Mouse (Mus musculus) hindbrain, postnatal 0 days (tissue): ENCODE results near the gene Car5a. TPM values are rescaled to one million over a fixed set of nuclear protein-coding genes. Genes with fewer than 3 reads are reported as not detected.

Experiments
- ATAC-seq: fragments of 200-750 bp; cut with Nextera tagmentation; 2 replicates; pipeline ENCODE4 v1.8.0; 2017; ENCODE audit warnings: mild to moderate bottlenecking, moderate TSS enrichment, moderate library complexity
- DNase-seq: peaks from one replicate; pipeline ENCODE4 v3.0.0-alpha.2; 2015; ENCODE audit warnings: low spot score
- H3K27ac ChIP-seq: fragments of 300-500 bp; sonication (generic); 2 replicates; pipeline ENCODE4 v1.5.1; 2014; ENCODE audit warnings: mild to moderate bottlenecking
- H3K27me3 ChIP-seq: fragments of 300-500 bp; sonication (generic); 2 replicates; pipeline ENCODE4 v1.6.1; 2014; ENCODE audit warnings: low read length, mixed read lengths; ENCODE audit not compliant: insufficient read depth
- H3K36me3 ChIP-seq: fragments of 300-500 bp; sonication (generic); 2 replicates; pipeline ENCODE4 v1.6.1; 2014; ENCODE audit warnings: low read length, mixed read lengths; ENCODE audit not compliant: insufficient read depth
- H3K4me1 ChIP-seq: fragments of 300-500 bp; sonication (generic); 2 replicates; pipeline ENCODE4 v1.6.1; 2014; ENCODE audit warnings: antibody characterized with exemption, low read length, mixed read lengths; ENCODE audit not compliant: insufficient read depth
- H3K4me2 ChIP-seq: fragments of 300-500 bp; sonication (generic); 2 replicates; pipeline ENCODE4 v1.6.1; 2014; ENCODE audit warnings: low read depth, mild to moderate bottlenecking, low read length, moderate library complexity, mixed read lengths
- H3K4me3 ChIP-seq: fragments of 300-500 bp; sonication (generic); 2 replicates; pipeline ENCODE4 v1.5.1; 2014; ENCODE audit warnings: low read length
- H3K9ac ChIP-seq: fragments of 300-500 bp; sonication (generic); replicated peaks from 2 replicates; pipeline ENCODE4 v1.6.1; 2014; ENCODE audit warnings: mild to moderate bottlenecking, low read length, moderate library complexity, mixed read lengths
- H3K9me3 ChIP-seq: fragments of 300-500 bp; sonication (generic); 2 replicates; pipeline ENCODE4 v1.6.1; 2016; ENCODE audit warnings: low read length, mixed read lengths
- CTCF ChIP-seq: IDR thresholded peaks from 2 replicates; pipeline ENCODE4 v1.5.1; 2016; ENCODE audit warnings: antibody characterized with exemption, control low read depth, low read depth
- WGBS: fragments of 180-500 bp; shearing (Covaris S2); extraction: QIAGEN DNeasy Blood & Tissue Kit; methylation state at CpG from one replicate; pipeline ENCODE4 v1.1.7; 2014; 5-methylcytosine and 5-hydroxymethylcytosine counted together
- polyA plus RNA-seq: library from polyadenylated mRNA; unstranded; fragments of >200 nt; fragmentation: Nextera tagmentation; extraction: Ambion mirVana; gene quantifications from 2 replicates; pipeline ENCODE4 v1.2.1, GENCODE M21; 2015
- total RNA-seq: library from RNA; depleted of rRNA; stranded (reverse); fragments of >200 nt; gene quantifications from 2 replicates; pipeline ENCODE4 v1.2.3, GENCODE M21; 2014

Car5a gene
- total and polyA plus RNA-seq, 2 experiments from 2014 or later, result 0.23 to 0.42 TPM

- DNase-seq (no peak), ATAC-seq (no peak)
- Histone ChIP-seq H3K9ac (no peak overlapping the region), H3K4me2 (no peak overlapping the region), H3K36me3 (no peaks in the 10 kb centered on the region), H3K27ac (peak overlapping the region; percentile 60), H3K4me3 (no peak overlapping the region), H3K27me3 (no peaks in the 10 kb centered on the region), H3K9me3 (no peaks in the 10 kb centered on the region), H3K4me1 (peaks cover 18% of the 10 kb centered on the region)
- WGBS, result 79% methylated on average over 4 of the region's 4 CpGs
- no peak for TF ChIP-seq CTCF
These were observed 23.8 kb upstream of the Car5a start for GRCm38 (mm10) chr8:121968542-121968941.

- no peak overlapping the region for H3K9ac ChIP-seq
These were observed 23.3 kb upstream of the Car5a start for GRCm38 (mm10) chr8:121967977-121968376.

GRCm38 (mm10) chr8:121966714-121967448 lies 22.2 kb upstream of the Car5a start:
- peak overlapping the region; percentile 60; the same call in 1 of the 2 replicates for H3K27ac ChIP-seq
- DNase-seq (peak; percentile 35), ATAC-seq (peak; percentile 62; the same call in 1 of the 2 replicates)
- no peak overlapping the region for H3K4me2 ChIP-seq
- no peak for TF ChIP-seq CTCF
- no peak overlapping the region; the same call in 1 of the 2 replicates for H3K9ac ChIP-seq
- H3K9me3 ChIP-seq, result no peaks in the 10 kb centered on the region
- H3K4me3 ChIP-seq, result no peak overlapping the region
- H3K27me3 ChIP-seq, result no peaks in the 10 kb centered on the region
- no peaks in the 10 kb centered on the region for H3K36me3 ChIP-seq
- peaks cover 18% of the 10 kb centered on the region for H3K4me1 ChIP-seq
- WGBS, result 51% methylated on average over 7 of the region's 7 CpGs

More at GRCm38 (mm10) chr8:121967977-121968376, 23.3 kb upstream of the Car5a start:
- Histone ChIP-seq H3K4me1 (peaks cover 18% of the 10 kb centered on the region), H3K27me3 (no peaks in the 10 kb centered on the region), H3K4me3 (no peak overlapping the region), H3K9me3 (no peaks in the 10 kb centered on the region), H3K27ac (peak overlapping the region; percentile 60; the same call in 1 of the 2 replicates), H3K36me3 (no peaks in the 10 kb centered on the region), H3K4me2 (no peak overlapping the region)
- ATAC-seq (no peak), DNase-seq (peak; percentile 38)
- 41% methylated on average over 4 of the region's 4 CpGs for WGBS
- no peak for TF ChIP-seq CTCF

GRCm38 (mm10) chr8:121966110-121966509 lies 21.4 kb upstream of the Car5a start:
- H3K4me2 ChIP-seq, result no peak overlapping the region
- no peaks in the 10 kb centered on the region for H3K27me3 ChIP-seq
- no peaks in the 10 kb centered on the region for H3K9me3 ChIP-seq
- WGBS, result 66% methylated on average over 5 of the region's 5 CpGs
- TF ChIP-seq CTCF, result no peak
- H3K4me3 ChIP-seq, result no peak overlapping the region
- ATAC-seq (no peak), DNase-seq (no peak)
- H3K27ac ChIP-seq, result peak overlapping the region; percentile 60; the same call in 1 of the 2 replicates
- H3K36me3 ChIP-seq, result no peaks in the 10 kb centered on the region
- peaks cover 18% of the 10 kb centered on the region for H3K4me1 ChIP-seq
- H3K9ac ChIP-seq, result no peak overlapping the region

- no peak overlapping the region for H3K27ac ChIP-seq
- no peak overlapping the region for H3K4me3 ChIP-seq
- H3K9ac ChIP-seq, result no peak overlapping the region
- H3K27me3 ChIP-seq, result no peaks in the 10 kb centered on the region
- peak; percentile 47 for TF ChIP-seq CTCF
- no peaks in the 10 kb centered on the region for H3K9me3 ChIP-seq
- no peak overlapping the region for H3K4me2 ChIP-seq
- peaks cover 18% of the 10 kb centered on the region for H3K4me1 ChIP-seq
- no peaks in the 10 kb centered on the region for H3K36me3 ChIP-seq
- DNase-seq (no peak), ATAC-seq (no peak)
- WGBS, result 51% methylated on average over 8 of the region's 8 CpGs
These were observed 20.2 kb upstream of the Car5a start for GRCm38 (mm10) chr8:121964716-121965512.

- Histone ChIP-seq H3K27me3 (no peaks in the 10 kb centered on the region), H3K9ac (no peak overlapping the region), H3K4me3 (no peak overlapping the region), H3K4me1 (peaks cover 18% of the 10 kb centered on the region), H3K9me3 (no peaks in the 10 kb centered on the region), H3K27ac (no peak overlapping the region), H3K4me2 (no peak overlapping the region), H3K36me3 (no peaks in the 10 kb centered on the region)
- DNase-seq, result no peak
- ATAC-seq, result no peak
- WGBS, result 76% methylated on average over 3 of the region's 3 CpGs
- no peak for TF ChIP-seq CTCF
These were observed 18.2 kb upstream of the Car5a start for GRCm38 (mm10) chr8:121962892-121963291.
